Mouse (Mus musculus) C2C12 (cell line): ENCODE measurements around the gene Elmsan1.

Experiments used
- CEBPB ChIP-seq: IDR thresholded peaks from one replicate; pipeline ENCODE4 v1.6.1; 2011; ENCODE audit warnings: low read depth, mild to moderate bottlenecking, control low read depth, moderate library complexity
- CTCF ChIP-seq: IDR thresholded peaks from one replicate; pipeline ENCODE4 v1.5.1; 2011; ENCODE audit not compliant: control insufficient read depth, insufficient read depth, insufficient read length
- FOSL1 ChIP-seq: IDR thresholded peaks from one replicate; pipeline ENCODE4 v1.8.0; 2011; ENCODE audit warnings: mild to moderate bottlenecking, low read length; ENCODE audit not compliant: poor library complexity, insufficient read depth, severe bottlenecking
- MAX ChIP-seq: IDR thresholded peaks from one replicate; pipeline ENCODE4 v1.6.1; 2011; ENCODE audit warnings: mild to moderate bottlenecking, control low read depth
- MYOG ChIP-seq: IDR thresholded peaks from one replicate; pipeline ENCODE4 v1.6.1; 2011; ENCODE audit not compliant: control insufficient read depth, insufficient read length; ENCODE audit errors: extremely low read depth
- USF1 ChIP-seq: IDR thresholded peaks from one replicate; pipeline ENCODE4 v1.6.1; 2011; ENCODE audit warnings: low read depth, mild to moderate bottlenecking, control low read depth, moderate library complexity

DNA sequence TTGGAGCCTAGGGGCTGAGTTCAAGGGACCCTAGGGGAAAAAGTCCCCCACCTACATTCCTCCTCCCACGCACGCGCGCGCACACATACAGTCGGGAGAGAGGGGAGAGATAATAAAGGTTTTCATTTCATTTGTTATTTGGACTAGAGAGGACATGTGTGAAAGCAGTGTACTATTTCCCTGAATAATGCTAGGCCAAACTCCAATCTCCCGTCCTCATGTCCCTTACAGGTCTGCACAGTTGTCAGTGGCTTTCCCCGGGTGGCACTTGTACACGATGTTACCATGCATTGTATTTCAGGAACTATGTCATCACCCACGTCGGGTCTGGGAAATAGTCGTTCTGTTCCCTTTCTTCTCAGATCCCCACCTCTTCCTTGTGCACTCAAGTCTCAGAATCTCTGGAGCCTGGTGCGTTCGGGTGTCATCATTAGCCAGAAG is 460 bp upstream of the Elmsan1 start:
- no peak for TF ChIP-seq CTCF
- TF ChIP-seq FOSL1: no peak
- no peak for TF ChIP-seq MYOG
- no peak for TF ChIP-seq MAX
- TF ChIP-seq CEBPB: no peak
- TF ChIP-seq USF1: no peak
